Mouse (Mus musculus): ENCODE measurements around the gene F3. TPM values are rescaled to one million over a fixed set of nuclear protein-coding genes. Genes with fewer than 3 reads are reported as not detected.
A peak's percentile ranks its signal among the peaks of the same experiment; 100 is the strongest.

Gene F3
- total RNA-seq (2021): 10 to 100 TPM; 42.7 to 45.5 TPM

DNA sequence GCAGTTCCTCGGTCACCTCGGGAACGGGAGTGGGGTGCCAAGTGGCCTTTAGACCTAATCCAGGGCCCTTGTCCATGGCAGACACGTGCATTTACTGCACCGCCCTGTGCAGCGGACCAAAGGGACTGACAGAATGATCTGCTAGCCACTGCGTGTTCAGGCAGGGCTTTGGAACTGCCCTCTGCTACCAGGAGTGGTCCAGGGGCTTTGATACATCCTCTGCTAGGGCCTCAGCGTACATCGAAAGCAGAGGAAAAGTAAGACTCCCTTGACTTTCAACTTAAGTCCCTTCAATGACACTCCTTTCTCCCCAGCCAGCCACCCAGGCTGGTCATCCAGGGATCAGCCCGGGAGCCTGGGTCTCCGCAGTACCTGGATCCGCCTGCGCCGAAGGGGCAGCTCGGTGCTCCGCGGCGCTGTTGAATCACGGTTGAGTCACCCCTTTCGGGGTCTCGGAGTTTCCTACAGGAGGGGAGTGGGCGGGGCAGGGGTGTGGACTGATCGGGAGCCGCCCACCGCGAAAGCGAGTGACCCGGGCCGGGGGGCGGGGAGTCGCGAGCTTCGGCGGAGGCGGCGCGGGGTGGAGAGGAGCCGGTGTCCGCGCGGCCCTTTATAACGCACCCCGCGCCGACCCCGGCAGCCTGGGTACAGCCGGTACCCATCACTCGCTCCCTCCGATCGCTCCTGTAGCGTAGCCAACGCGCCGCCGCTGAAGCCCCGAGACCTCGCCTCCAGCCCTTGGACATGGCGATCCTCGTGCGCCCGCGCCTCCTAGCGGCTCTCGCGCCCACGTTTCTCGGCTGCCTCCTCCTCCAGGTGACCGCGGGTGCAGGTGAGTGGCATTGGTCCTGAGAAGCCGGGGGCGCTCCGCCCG lies at the start of gene F3:
Gene F3, plus strand, starts transcription at position 567 of the 874 bp plus-strand sequence.
- DNase-seq (ENCODE audit: low spot score in 2 of 2): peak; percentile 66 to 74
- intact Hi-C loops (cut with DNase I): loop anchor here (2.0 kb wide), 1 partner anchor 86 kb away; no protein-coding TSS in a partner anchor

GRCm38 (mm10) chr3:121678935-121679334 lies 44.4 kb upstream of the F3 start:
- no peak for DNase-seq (ENCODE audit: low spot score in 2 of 2)
- intact Hi-C loops (cut with DNase I): no loop called here

DNA sequence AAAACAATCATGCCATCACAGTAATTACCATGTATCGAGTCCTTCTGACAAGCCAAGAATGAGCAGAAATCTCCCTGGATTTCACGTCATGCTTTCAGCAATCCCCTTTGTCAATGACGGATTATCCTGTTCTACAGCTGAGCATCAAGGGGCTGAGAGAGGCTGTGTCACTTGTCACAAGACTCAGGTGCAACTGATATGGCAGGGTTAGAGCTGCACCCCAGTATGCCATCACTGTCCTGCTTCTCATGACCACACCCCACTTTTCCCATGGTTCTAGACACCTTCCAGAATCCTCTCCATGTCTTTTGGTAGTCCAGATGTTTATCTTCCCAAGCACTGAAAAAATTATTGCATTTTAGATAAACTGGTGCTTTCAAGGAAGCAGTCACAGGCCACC lies 43.9 kb upstream of the F3 start:
- intact Hi-C loops (cut with DNase I): no loop called here
- no peak for DNase-seq (ENCODE audit: low spot score in 2 of 2)

DNA sequence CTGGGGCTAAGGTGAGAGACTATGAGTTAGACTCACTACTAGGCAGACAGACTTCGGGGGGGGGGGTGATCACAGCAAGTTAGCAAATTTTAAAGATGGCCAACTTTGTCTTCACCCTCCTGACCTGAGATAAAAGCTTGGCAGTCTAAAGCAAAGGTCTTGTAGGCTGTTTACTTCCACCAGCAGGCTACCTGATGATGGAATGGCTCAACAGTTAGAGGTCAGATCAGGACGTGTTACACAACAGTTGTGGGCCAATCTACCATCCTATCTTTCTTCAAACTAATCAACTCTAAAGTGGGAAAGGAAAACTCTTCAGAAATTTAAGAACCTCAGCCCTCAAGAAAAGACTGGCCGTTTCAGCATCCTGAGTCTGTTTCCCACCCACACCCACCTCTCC lies 43.1 kb upstream of the F3 start:
- intact Hi-C loops (cut with DNase I): no loop called here

GRCm38 (mm10) chr3:121682439-121683411 lies 40.6 kb upstream of the F3 start:
- no peak for DNase-seq (ENCODE audit: low spot score in 2 of 2)
- intact Hi-C loops (cut with DNase I): no loop called here

More for the DNA sequence above, 43.1 kb upstream of the F3 start:
- DNase-seq (ENCODE audit: low spot score in 2 of 2): no peak

- intact Hi-C loops (cut with DNase I): no loop called here
- DNase-seq (ENCODE audit: low spot score in 2 of 2): no peak
Observed at GRCm38 (mm10) chr3:121684552-121684951, 38.8 kb upstream of the F3 start.

DNA sequence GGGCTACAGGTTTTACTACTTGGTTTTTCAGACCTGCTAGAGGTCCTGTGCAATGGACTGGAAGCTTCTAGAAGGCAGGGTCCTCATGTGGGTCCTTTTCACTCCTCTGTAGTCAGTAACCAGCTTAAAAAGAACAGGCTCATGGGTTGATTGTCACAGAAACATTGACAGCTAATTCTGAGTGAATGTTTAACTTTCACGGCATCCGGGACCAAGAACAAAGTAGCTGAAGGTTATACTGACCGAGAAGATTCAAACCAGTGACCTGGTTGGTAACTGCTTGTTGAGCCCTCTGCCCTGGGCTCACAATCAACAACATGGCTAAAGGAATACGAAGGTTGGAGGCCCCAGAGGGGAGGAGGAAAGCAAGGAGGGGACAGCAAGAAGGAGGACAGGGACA lies 38.4 kb upstream of the F3 start:
- intact Hi-C loops (cut with DNase I): loop anchor here (5.0 kb wide), 1 partner anchor 48 kb away; no protein-coding TSS in a partner anchor
- no peak for DNase-seq (ENCODE audit: low spot score in 2 of 2)

- intact Hi-C loops (cut with DNase I): loop anchor here (5.0 kb wide), 1 partner anchor 49 kb away; no protein-coding TSS in a partner anchor
- no peak for DNase-seq (ENCODE audit: low spot score in 2 of 2)
Observed at GRCm38 (mm10) chr3:121685985-121686384, 37.4 kb upstream of the F3 start.

- DNase-seq (ENCODE audit: low spot score in 2 of 2): peak; percentile 14 to 40
Observed at GRCm38 (mm10) chr3:121686408-121686911, 36.9 kb upstream of the F3 start.

DNA sequence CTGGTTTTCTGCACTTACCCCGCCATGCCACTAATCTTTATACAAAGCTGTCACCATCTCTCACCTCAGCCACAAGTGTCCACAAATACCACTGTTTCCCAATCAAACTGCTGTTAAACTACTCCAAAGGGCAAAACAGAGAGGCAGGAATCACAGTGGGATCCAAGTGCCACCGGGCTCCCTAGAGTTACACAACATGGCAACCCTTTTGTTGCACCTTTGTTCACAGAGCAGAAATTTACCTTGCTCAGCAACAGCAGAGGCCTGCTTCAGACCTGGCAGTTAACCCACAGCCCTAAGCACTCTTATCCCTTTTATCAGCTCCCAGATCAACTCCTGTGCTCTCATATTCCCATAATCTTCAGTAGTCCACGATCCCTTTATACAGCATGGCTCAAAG lies 35.6 kb upstream of the F3 start:
- intact Hi-C loops (cut with DNase I): loop anchor here (5.0 kb wide), 1 partner anchor 50 kb away; no protein-coding TSS in a partner anchor
- no peak for DNase-seq (ENCODE audit: low spot score in 2 of 2)

More at GRCm38 (mm10) chr3:121686408-121686911, 36.9 kb upstream of the F3 start:
- intact Hi-C loops (cut with DNase I): loop anchor here (5.0 kb wide), 1 partner anchor 49 kb away; no protein-coding TSS in a partner anchor

GRCm38 (mm10) chr3:121689029-121689428 lies 34.3 kb upstream of the F3 start:
- DNase-seq (ENCODE audit: low spot score in 2 of 2): no peak
- intact Hi-C loops (cut with DNase I): loop anchor here (5.0 kb wide), 1 partner anchor 52 kb away; no protein-coding TSS in a partner anchor

- intact Hi-C loops (cut with DNase I): loop anchor here (5.0 kb wide), 1 partner anchor 52 kb away; no protein-coding TSS in a partner anchor
- no peak for DNase-seq (ENCODE audit: low spot score in 2 of 2)
Observed at GRCm38 (mm10) chr3:121689697-121690096, 33.6 kb upstream of the F3 start.

DNA sequence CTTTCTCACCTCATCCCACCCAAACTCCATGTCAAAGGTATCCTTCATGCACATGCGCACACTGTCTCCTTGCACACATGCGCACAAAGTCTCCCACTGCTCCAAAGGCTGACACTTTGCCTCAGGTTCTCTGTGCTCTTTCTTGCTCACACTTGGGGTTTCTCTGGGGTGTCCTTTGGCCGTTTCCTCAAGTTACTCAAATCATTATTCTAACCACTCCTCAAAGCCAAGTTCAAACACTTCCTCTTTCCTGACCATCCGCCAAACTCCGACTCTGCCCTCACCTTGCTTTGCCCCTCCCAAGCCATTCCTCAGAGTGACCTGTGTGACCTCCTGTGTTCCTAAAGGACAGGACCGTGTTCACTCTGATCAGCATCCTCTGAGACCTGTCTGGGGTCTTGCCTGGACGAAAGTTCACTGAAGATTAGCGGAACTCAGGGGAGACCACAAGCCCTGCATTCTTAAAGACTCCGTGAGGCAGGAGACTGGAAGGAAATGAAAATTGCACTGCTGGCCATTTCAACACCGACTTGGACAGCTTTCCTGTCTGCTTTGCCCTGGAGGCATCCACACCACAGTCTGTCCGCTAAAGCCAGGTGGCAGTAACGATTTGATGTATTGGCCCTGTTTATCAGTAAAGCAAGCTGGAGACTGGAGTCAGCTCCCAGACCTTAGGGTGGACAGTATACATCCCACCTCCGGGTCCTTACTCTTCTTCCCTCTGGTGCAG lies 30.2 kb upstream of the F3 start:
- intact Hi-C loops (cut with DNase I): no loop called here
- no peak for DNase-seq (ENCODE audit: low spot score in 2 of 2)

- intact Hi-C loops (cut with DNase I): no loop called here
- no peak for DNase-seq (ENCODE audit: low spot score in 2 of 2)
Observed at GRCm38 (mm10) chr3:121693746-121694145, 29.6 kb upstream of the F3 start.

GRCm38 (mm10) chr3:121697169-121697568 lies 26.2 kb upstream of the F3 start:
- no peak for DNase-seq (ENCODE audit: low spot score in 2 of 2)
- intact Hi-C loops (cut with DNase I): no loop called here

GRCm38 (mm10) chr3:121699401-121699800 lies 23.9 kb upstream of the F3 start:
- no peak for DNase-seq (ENCODE audit: low spot score in 2 of 2)
- intact Hi-C loops (cut with DNase I): no loop called here

GRCm38 (mm10) chr3:121699849-121700248 lies 23.5 kb upstream of the F3 start:
- intact Hi-C loops (cut with DNase I): no loop called here
- no peak for DNase-seq (ENCODE audit: low spot score in 2 of 2)

DNA sequence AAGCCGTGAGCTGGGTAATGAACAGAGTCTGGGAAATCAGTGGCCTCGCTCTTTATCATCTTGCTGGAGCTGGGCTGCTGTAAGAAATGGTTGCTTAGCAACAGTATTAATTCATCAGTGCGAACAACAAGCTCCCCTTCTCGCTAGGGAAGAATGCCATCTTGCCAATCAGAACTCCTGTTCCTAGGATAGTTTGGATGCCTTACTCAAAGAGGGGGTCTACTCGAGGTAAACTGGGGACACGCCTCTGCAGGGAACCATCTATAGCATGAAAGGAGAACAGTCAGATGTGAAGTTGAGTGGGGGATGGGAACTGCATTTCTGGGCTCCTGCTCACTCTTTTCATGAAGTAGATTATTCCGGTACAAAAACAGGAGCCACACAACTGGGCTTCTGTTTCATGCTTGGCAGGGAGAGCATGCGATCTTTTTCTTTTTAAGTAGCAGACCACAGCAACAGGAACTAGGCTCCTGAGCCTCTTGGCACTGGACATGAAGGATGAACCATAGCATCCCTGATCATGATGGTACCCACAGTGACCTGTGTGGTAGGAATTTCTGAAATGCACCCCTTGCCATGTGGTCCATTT lies 22.9 kb upstream of the F3 start:
- DNase-seq (ENCODE audit: low spot score in 2 of 2): peak; percentile 60 to 68
- intact Hi-C loops (cut with DNase I): no loop called here
